Mouse (Mus musculus): ENCODE results near the gene Gmpr.

The Gmpr gene

GRCm38 (mm10) chr13:45502791-45503190 is 4.5 kb upstream of the Gmpr start:
- no peak for DNase-seq (ENCODE audit: extremely low read depth, low read depth)

GRCm38 (mm10) chr13:45505546-45505945 is 1.7 kb upstream of the Gmpr start:
- no peak for DNase-seq (ENCODE audit: extremely low read depth, low read depth)

- no peak for DNase-seq (ENCODE audit: extremely low read depth, low read depth)
Observed at GRCm38 (mm10) chr13:45508495-45508894, 1.3 kb downstream of the Gmpr start.

- DNase-seq (ENCODE audit: extremely low read depth, low read depth), result no peak
Observed at GRCm38 (mm10) chr13:45509366-45509765, 2.1 kb downstream of the Gmpr start.

GRCm38 (mm10) chr13:45511706-45512435 is 4.6 kb downstream of the Gmpr start:
- peak; percentile 89 for DNase-seq (ENCODE audit: extremely low read depth, low read depth)

GRCm38 (mm10) chr13:45512531-45512930 is 5.3 kb downstream of the Gmpr start:
- DNase-seq (ENCODE audit: extremely low read depth, low read depth), result peak; percentile 86

GRCm38 (mm10) chr13:45513009-45513984 is 6.1 kb downstream of the Gmpr start:
- peak; percentile 76 for DNase-seq (ENCODE audit: extremely low read depth, low read depth)

GRCm38 (mm10) chr13:45514115-45514514 is 6.9 kb downstream of the Gmpr start:
- peak; percentile 55 for DNase-seq (ENCODE audit: extremely low read depth, low read depth)

GRCm38 (mm10) chr13:45514832-45515422 is 7.7 kb downstream of the Gmpr start:
- DNase-seq (ENCODE audit: extremely low read depth, low read depth), result no peak

- DNase-seq (ENCODE audit: extremely low read depth, low read depth), result no peak
Observed at GRCm38 (mm10) chr13:45516501-45517393, 9.5 kb downstream of the Gmpr start.

GRCm38 (mm10) chr13:45524305-45524704 is 17.1 kb downstream of the Gmpr start:
- DNase-seq (ENCODE audit: extremely low read depth, low read depth), result no peak

GRCm38 (mm10) chr13:45524791-45525435 is 17.7 kb downstream of the Gmpr start:
- no peak for DNase-seq (ENCODE audit: extremely low read depth, low read depth)

GRCm38 (mm10) chr13:45526230-45526629 is 19.0 kb downstream of the Gmpr start:
- no peak for DNase-seq (ENCODE audit: extremely low read depth, low read depth)

GRCm38 (mm10) chr13:45527232-45527964 is 20.2 kb downstream of the Gmpr start:
- DNase-seq (ENCODE audit: extremely low read depth, low read depth), result peak; percentile 95

- DNase-seq (ENCODE audit: extremely low read depth, low read depth), result no peak
Observed at GRCm38 (mm10) chr13:45528787-45529186, 21.5 kb downstream of the Gmpr start.

GRCm38 (mm10) chr13:45530754-45531153 is 23.5 kb downstream of the Gmpr start:
- DNase-seq (ENCODE audit: extremely low read depth, low read depth), result no peak

- DNase-seq (ENCODE audit: extremely low read depth, low read depth), result no peak
Observed at GRCm38 (mm10) chr13:45535731-45536453, 28.6 kb downstream of the Gmpr start.

GRCm38 (mm10) chr13:45537110-45537509 is 29.9 kb downstream of the Gmpr start:
- DNase-seq (ENCODE audit: extremely low read depth, low read depth), result no peak

GRCm38 (mm10) chr13:45538091-45538490 is 30.8 kb downstream of the Gmpr start:
- no peak for DNase-seq (ENCODE audit: extremely low read depth, low read depth)
